Mouse (Mus musculus) heart, embryonic 11.5 days (tissue): ENCODE data around the gene Gm1993. TPM values are rescaled to one million over a fixed set of nuclear protein-coding genes. Genes with fewer than 3 reads are reported as not detected.
"Not testable (repeated sequence)": the region's sequence is repeated elsewhere in the genome, so short reads cannot be mapped to it uniquely, and the experiment has no call there.

Experiments used
- ATAC-seq: fragments of 200-750 bp; cut with Nextera tagmentation; replicated peaks from 2 replicates; pipeline ENCODE4 v1.8.0; 2017; ENCODE audit warnings: moderate library complexity; ENCODE audit not compliant: insufficient number of reproducible peaks, low FRiP score, low TSS enrichment
- H3K27ac ChIP-seq: fragments of 300-500 bp; sonication (generic); 2 replicates; pipeline ENCODE4 v1.5.1; 2014; ENCODE audit warnings: mild to moderate bottlenecking, low read depth, low read length
- H3K27me3 ChIP-seq: fragments of 300-500 bp; sonication (generic); 2 replicates; pipeline ENCODE4 v1.6.1; 2014; ENCODE audit warnings: mild to moderate bottlenecking, low read length, mixed read lengths; ENCODE audit not compliant: control insufficient read depth, insufficient read depth
- H3K36me3 ChIP-seq: fragments of 300-500 bp; sonication (generic); 2 replicates; pipeline ENCODE4 v1.6.1; 2014; ENCODE audit warnings: mild to moderate bottlenecking, low read length, moderate library complexity, mixed read lengths; ENCODE audit not compliant: control insufficient read depth, insufficient read depth
- H3K4me1 ChIP-seq: fragments of 300-500 bp; sonication (generic); 2 replicates; pipeline ENCODE4 v1.6.1; 2014; ENCODE audit warnings: low read length; ENCODE audit not compliant: control insufficient read depth, insufficient read depth
- H3K4me2 ChIP-seq: fragments of 300-500 bp; sonication (generic); 2 replicates; pipeline ENCODE4 v1.6.1; 2014; ENCODE audit warnings: mild to moderate bottlenecking, moderate library complexity
- H3K4me3 ChIP-seq: fragments of 300-500 bp; sonication (generic); 2 replicates; pipeline ENCODE4 v1.5.1; 2014; ENCODE audit warnings: low read depth, low read length
- H3K9ac ChIP-seq: fragments of 300-500 bp; sonication (generic); 2 replicates; pipeline ENCODE4 v1.6.1; 2014; ENCODE audit warnings: mild to moderate bottlenecking, low read depth, low read length, moderate library complexity
- H3K9me3 ChIP-seq: fragments of 300-500 bp; sonication (generic); replicated peaks from 2 replicates; pipeline ENCODE4 v1.6.1; 2016; ENCODE audit warnings: low read length; ENCODE audit not compliant: control insufficient read depth
- WGBS: fragments of 180-500 bp; shearing (Covaris S2); extraction: QIAGEN DNeasy Blood & Tissue Kit; methylation state at CpG from one replicate; pipeline ENCODE4 v1.1.7; 2014; ENCODE audit not compliant: insufficient replicate concordance; 5-methylcytosine and 5-hydroxymethylcytosine counted together
- polyA plus RNA-seq: library from polyadenylated mRNA; unstranded; fragments of >200 nt; fragmentation: Nextera tagmentation; extraction: Ambion mirVana; gene quantifications from 2 replicates; pipeline ENCODE4 v1.2.1, GENCODE M21; 2014

Gm1993 gene
- polyA plus RNA-seq, result not detected in 2 replicates

- WGBS, result 77% methylated on average over 7 of the region's 7 CpGs
- H3K27ac ChIP-seq, result not testable (repeated sequence)
Measured at GRCm38 (mm10) chrX:25570352-25570751, at the start of gene Gm1993. Gene Gm1993, minus strand, starts transcription at chrX:25570452.

More at GRCm38 (mm10) chrX:25570352-25570751, at the start of gene Gm1993:
- not testable (repeated sequence) for H3K4me2 ChIP-seq, ATAC-seq, H3K9ac ChIP-seq, H3K36me3 ChIP-seq, H3K27me3 ChIP-seq, H3K4me1 ChIP-seq, H3K4me3 ChIP-seq, H3K9me3 ChIP-seq
